Mouse (Mus musculus): ENCODE measurements at regions not wholly inside any gene's neighbourhood (a gene's known extent, or its start where the extent isn't known, plus 50 kb on each side); places are given as distances from the start of the nearest gene placed in this dataset.

DNA sequence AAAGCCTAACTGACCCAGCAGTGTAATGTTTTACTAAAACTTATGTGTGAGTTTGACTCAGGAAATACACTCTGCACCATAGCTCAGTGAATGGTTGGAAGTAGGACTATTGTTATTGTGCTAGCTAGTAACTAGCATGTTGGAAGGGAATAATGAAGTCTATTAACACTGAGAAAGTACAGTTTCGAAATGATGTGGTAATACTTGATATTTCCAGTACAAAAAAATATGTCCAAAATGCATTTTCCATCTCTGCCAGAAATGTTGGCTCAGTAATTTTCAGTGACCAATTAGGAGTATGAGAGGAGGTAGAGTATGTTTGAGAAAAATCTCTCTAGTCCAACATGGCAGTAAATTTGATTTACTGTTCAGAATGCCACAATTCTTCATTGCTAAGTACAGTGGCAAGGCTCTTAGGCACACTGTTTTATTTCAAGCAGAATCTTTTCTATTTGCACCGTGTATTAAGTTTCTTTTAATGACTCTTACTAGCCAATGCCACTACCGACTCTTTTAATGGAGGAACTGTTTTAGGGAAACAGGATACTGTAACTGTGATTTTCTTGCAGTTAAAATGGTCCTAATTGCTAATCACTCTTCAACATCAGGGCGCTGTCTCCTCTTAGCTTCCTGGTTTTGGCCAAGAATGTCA lies 780.5 kb downstream of the Stpg2 start:
- TF ChIP-seq MAX (IDR thresholded peaks at IDR 0.05; ENCODE audit: low read depth) (no peak), POLR2A (IDR thresholded peaks at IDR 0.05; ENCODE audit: insufficient read length, low read depth) (no peak), USF1 (IDR thresholded peaks at IDR 0.05; ENCODE audit: low read depth) (no peak), CEBPB (IDR thresholded peaks at IDR 0.05; ENCODE audit: insufficient read depth, poor library complexity, severe bottlenecking) (no peak), MYOG (IDR thresholded peaks at IDR 0.05; ENCODE audit: control insufficient read depth in 1 of 3, insufficient read depth in 1 of 3, insufficient read length in 2 of 3, low read depth in 2 of 3) (no peak), POLR2AphosphoS2 (IDR thresholded peaks at IDR 0.05; ENCODE audit: insufficient read length, low read depth) (no peak), MYOD1 (IDR thresholded peaks at IDR 0.05; ENCODE audit: control insufficient read depth in 1 of 3, insufficient read length in 2 of 3, low read depth in 2 of 3) (no peak), TCF3 (IDR thresholded peaks at IDR 0.05; ENCODE audit: insufficient read length, low read depth) (no peak), E2F4 (IDR thresholded peaks at IDR 0.05; ENCODE audit: insufficient read depth) (no peak), TCF12 (IDR thresholded peaks at IDR 0.05; ENCODE audit: insufficient read depth, poor library complexity, severe bottlenecking) (no peak)
